Mouse (Mus musculus) heart, postnatal 36 days (tissue): ENCODE measurements around the gene Trmt61a. TPM values are rescaled to one million over a fixed set of nuclear protein-coding genes. Genes with fewer than 3 reads are reported as not detected.

Experiments
- DNase-seq, 2 experiments: peaks; one replicate each; pipeline ENCODE4 v3.0.0; 2021 to 2022
- intact Hi-C: fragments of 180-260 bp; cut with DNase I; formaldehyde crosslinking; loops from one replicate; pipeline ENCODE4 v1.15.1; 2025
- total RNA-seq, 2 experiments: library from RNA; stranded (reverse); gene quantifications; 2 replicates each; pipeline ENCODE4 v1.2.3; 2021

The Trmt61a gene
- total RNA-seq, 2 experiments from 2014 or later: 3.8 to 6.6 TPM

- intact Hi-C loops: loop anchor here (10.0 kb wide), 1 partner anchor 424 kb away; no protein-coding TSS in a partner anchor
- no peak for DNase-seq
Measured at GRCm38 (mm10) chr12:111670976-111671375, 6.9 kb upstream of the Trmt61a start.

DNA sequence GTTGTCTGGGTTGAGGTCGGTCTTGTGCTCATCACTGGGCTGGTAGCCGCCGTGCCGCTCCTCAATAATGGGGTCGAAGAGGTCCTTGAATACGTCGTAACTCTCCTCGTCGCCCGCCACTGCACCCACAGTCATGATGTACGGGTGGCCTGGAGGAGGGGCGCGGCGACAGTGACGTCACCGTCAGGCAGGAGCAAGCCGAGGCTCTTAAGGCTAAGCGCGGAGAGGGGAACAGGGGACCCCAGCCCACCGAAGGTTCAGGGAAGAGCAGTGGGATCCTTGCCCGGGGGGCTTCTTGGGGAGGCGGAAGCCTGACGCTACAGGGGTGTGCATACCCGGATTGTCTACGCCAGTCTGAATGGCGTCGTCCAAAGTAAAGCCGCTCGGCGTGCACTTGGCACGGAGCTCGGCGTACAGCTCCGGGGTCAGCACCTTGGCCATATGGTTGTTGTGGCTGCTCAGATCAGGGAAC, 6.4 kb upstream of the Trmt61a start:
- peak; percentile 64 to 67 for DNase-seq
- intact Hi-C loops: loop anchor here (10.0 kb wide), 1 partner anchor 423 kb away; no protein-coding TSS in a partner anchor

DNA sequence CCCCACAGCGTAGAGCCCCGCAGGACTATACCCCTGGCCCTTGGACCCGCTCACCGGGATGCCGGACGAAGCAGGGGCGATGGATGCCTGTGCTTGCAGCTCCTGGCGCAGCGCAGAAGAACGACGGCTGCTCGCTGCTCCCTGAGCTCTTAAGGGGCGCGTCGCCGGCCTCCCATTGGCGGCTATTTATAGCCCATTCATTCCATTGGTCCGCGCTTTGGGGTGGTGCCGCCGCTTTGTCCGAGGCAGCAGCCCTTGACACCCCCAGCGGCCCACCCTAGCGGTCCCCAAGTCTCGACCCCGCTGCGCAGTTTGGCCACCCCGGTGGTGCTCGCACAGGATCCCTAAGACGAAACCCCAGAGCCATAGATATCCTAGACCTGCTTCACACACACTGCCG, 5.7 kb upstream of the Trmt61a start, which contains the start of gene Ckb:
Gene Ckb, minus strand, starts transcription at position 163 of the 400 bp plus-strand sequence.
- intact Hi-C loops: loop anchor here (10.0 kb wide), 1 partner anchor 423 kb away; no protein-coding TSS in a partner anchor
- peak; percentile 82 to 84 for DNase-seq

DNA sequence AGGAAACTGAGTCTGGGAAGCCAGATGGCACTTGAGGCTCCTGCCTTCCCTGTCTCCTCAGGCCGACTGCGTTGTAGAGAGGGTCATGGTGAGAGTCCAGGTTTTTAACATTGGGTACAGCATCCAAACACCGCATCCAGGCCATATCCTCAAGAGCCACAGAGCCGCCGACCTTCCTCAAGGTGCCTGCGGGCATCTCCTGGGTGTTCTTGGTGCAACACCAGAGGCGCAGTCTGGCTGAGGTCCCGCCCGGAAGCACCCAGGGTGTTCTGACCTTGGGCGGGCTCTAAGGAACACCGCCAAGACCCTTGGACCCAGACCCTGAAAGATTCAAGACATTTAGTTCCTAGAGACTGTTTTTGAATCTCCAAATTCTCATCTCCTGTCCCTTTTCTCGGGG, 5.3 kb upstream of the Trmt61a start:
- DNase-seq: no peak
- intact Hi-C loops: loop anchor here (10.0 kb wide), 1 partner anchor 422 kb away; no protein-coding TSS in a partner anchor

GRCm38 (mm10) chr12:111674850-111675486, 2.9 kb upstream of the Trmt61a start:
- intact Hi-C loops: loop anchor here (10.0 kb wide), 1 partner anchor 420 kb away; no protein-coding TSS in a partner anchor
- no peak for DNase-seq

DNA sequence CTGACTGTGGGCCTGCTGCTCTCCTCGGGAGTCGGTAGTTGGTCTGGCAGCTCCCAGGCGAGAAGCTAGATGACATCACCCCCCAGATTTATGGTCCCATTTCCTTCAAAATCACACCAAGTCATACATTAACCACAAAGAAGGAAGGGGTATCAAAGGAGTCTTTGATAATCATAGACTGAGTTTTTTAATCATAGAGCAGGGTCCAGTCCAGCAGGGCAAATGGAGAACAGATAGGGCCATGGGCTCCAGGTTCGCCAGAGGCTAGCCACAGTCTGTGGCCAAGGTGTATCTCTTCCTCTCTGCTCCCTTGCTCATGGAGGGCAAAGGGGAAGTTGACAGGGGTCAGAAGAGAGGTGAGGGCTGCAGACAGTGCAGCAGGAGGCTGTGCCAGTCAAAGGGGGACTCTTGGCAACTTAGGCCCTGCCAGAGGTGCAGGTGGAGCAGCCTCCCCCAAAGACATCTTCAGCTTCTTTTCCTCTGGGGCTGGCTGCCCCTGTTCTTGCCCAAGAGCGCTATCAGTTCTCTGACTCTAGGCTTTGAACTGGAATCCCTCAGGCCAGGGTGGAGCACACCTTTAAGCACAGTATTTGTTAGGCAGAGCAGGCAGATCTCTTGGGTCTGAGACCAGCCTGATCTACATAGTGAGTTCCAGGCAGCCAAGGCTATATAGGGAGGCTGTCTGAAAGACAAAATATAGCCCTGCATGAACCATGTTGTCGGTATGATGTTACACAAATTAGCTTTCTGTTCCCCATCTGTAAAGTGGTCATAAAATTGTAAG, 1.9 kb upstream of the Trmt61a start:
- DNase-seq: no peak
- intact Hi-C loops: loop anchor here (10.0 kb wide), 1 partner anchor 419 kb away; no protein-coding TSS in a partner anchor

GRCm38 (mm10) chr12:111677421-111677820, 484 bp upstream of the Trmt61a start:
- no peak for DNase-seq
- intact Hi-C loops: loop anchor here (10.0 kb wide), 1 partner anchor 417 kb away; no protein-coding TSS in a partner anchor

DNA sequence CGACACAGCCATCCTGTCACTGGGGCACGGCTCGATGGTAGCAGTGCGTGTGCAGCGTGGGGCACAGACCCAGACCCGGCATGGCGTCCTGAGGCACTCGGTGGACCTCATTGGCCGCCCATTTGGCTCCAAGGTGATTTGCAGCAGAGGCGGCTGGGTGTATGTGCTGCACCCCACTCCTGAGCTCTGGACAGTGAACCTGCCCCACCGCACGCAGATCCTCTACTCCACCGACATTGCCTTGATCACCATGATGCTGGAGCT, 697 bp downstream of the Trmt61a start:
- intact Hi-C loops: loop anchor here (10.0 kb wide), 1 partner anchor 416 kb away; no protein-coding TSS in a partner anchor

GRCm38 (mm10) chr12:111678997-111679396, 1.1 kb downstream of the Trmt61a start:
- intact Hi-C loops: loop anchor here (10.0 kb wide), 1 partner anchor 416 kb away; no protein-coding TSS in a partner anchor
- no peak for DNase-seq

More for the DNA sequence above, 697 bp downstream of the Trmt61a start:
- DNase-seq: no peak

GRCm38 (mm10) chr12:111680661-111681060, 2.8 kb downstream of the Trmt61a start:
- intact Hi-C loops: no loop called here
- no peak for DNase-seq

DNA sequence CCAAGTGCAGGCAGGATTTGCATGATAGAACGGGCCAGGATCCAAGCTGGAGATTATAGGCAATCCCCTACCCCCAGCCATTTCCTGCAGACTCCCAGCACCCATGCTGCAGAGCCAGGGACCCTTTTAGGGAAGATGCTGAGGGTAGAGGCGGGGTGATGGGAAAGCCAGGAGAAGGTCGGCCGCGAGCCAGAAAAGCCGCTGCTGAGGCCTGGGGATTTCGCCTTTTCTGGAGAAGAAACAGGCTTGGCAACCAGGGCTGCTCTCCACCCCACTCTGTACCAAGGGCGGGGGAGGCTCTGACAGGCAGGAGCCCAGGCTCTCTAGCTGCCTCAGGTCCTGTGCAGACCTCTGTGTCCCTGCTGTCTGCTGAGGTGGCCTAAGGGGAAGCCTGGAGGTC, 3.4 kb downstream of the Trmt61a start:
- intact Hi-C loops: no loop called here
- no peak for DNase-seq

DNA sequence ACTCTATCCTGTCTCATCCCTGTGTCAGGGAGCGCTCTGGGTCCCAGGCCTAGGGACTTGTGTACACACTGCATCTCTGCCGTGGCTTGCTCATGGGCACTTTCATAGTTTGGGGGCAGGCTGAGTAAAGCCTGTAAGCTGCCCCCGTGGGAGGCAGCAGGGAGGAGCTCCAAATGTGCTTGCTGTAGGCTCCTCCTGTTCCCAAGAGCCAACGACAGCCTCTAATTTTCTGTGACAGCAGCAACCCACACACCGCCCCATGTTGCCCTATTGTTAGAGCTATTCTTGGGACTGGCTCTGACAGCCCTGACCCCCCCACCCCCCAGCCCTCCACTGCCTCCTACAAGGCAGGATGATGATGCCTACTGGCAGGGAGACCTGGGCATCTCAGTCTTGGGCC, 4.1 kb downstream of the Trmt61a start:
- intact Hi-C loops: no loop called here
- DNase-seq: no peak

DNA sequence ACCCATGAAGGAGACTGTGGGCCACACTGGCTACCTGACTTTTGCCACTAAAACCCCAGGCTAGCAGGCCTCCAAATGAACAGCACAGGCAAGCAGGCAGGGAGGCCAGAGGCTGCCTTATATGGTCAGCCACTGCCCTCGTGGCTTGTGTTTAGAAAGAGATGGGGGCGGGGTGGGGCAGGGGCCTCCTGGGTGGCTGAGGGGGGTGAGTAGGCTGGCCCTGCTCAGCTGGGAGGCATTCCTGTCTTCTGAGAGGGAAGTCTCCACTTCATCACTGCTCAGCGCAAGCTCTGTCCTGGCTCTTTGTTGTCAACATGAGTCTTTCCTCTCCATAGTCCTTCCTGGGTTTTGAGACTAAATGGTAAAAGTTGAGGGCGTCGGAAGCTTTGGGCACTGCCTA, 4.9 kb downstream of the Trmt61a start:
- intact Hi-C loops: no loop called here
- no peak for DNase-seq

DNA sequence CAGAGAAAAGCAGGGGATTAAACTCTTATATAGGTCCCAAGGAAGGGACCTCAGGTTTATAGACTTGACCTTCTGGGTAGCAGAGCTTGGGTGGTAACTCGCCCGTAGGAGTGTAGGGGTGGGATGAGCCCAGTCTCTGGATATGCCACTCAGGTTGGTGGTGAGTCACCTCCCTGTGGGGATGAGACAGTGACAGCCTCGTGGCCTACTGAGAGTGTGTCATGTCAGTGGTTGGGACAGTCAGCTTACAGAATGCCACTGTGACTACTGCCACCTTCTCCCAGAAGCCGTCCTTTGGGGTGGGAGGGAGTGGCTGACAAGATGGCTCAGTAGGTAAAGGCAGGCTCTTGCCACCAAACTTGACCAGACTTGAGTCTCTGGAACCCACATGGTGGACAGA, 8.5 kb downstream of the Trmt61a start:
- intact Hi-C loops: no loop called here
- no peak for DNase-seq

- intact Hi-C loops: no loop called here
- peak; percentile 81 to 82 for DNase-seq
Measured at GRCm38 (mm10) chr12:111687350-111688068, 9.6 kb downstream of the Trmt61a start.

DNA sequence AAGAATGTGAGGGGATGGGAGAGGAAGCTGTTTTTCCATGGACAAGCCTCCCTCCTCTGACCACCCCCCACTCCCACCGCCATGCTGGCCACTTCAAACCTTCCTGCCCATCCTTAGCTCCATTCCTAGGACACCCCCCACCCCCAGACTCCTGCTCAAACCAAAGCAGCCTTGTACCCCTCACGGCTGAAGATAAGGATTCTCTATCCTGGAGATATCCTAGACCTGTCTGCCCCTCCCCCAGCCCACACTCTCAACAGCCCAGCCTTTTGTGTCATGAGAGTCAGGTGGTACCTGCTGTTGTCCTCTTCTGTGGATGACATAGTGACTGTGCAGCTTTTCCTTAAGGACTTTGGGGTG, 10.1 kb downstream of the Trmt61a start:
- DNase-seq: no peak
- intact Hi-C loops: no loop called here

GRCm38 (mm10) chr12:111689426-111689825, 11.5 kb downstream of the Trmt61a start:
- no peak for DNase-seq
- intact Hi-C loops: no loop called here

DNA sequence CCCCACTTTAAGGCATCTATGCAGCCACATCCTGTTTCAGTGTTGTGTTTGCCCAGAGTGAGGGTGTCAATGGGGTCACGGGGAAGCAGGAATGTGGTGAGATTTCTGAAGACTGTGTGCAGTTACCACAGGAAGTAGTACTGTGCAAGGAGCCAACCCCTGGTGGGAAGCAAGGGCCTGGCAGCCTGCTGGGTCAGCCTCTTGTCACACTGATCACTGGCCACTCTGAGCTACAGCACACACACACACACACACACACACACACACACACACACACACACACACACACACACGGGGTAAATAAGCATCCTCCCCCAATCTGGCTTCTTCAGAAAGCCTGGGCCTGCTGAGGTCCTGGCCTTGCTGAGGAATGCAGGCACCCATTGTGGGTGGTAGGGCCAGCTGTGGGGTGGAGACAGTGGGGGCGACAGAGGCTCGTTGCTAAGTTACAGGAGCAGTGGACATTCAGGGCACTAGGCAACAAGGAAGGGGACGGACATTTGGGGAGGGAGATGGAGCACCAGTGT, 13.5 kb downstream of the Trmt61a start:
- intact Hi-C loops: no loop called here
- DNase-seq: no peak

- DNase-seq: no peak
- intact Hi-C loops: no loop called here
Measured at GRCm38 (mm10) chr12:111692899-111693298, 15.0 kb downstream of the Trmt61a start.
